Mouse (Mus musculus): ENCODE data around the gene Chrng.

Chrng gene

DNA sequence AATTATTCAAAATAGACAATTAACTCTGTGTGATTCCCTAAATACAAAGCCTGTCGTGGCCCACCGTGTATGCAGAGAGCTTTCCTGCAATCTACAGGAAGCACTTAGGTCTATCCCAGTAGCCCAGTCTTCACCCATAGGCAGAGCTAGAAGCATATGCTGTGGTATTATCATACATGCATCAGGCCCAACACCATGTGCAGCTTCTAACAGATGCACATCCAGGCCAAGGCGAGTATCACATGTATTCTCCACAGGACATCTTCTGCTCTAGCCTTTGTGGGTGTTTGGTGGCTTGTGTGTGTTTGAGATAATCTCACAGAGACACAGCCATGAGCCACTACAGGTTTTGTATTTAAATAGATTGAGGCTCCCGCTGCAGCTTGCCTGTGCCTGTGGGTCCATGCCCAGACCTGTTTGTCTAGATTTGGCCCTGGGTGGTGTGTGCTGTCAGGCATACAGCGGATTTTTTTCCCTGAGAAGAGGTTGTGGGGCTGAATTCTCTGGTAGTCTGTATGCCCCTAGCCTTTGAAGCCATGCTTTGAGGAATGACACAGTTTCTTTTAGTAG lies 47.7 kb downstream of the Chrng start:
- DNase-seq (ENCODE audit: low spot score in 2 of 2), result no peak

DNA sequence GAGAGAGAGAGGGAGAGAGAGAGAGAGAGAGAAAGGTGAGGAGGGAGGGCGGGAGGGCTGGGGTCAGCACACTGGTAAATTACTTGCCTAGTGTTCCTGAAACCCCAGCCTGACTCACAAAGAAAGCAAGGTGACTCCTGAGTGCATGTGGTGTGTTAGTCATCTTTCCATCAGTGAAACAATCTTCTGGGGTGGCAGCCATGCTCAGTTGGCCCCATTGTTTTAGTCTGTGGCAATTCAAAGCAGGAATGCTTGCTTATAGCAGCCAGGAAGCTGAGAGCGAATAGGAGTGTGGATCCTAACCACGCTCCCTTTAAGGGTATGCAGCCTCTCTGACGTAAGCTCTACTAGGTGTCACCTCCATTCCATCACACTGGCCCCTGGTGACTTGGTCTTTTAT lies 50.7 kb downstream of the Chrng start:
- DNase-seq (ENCODE audit: low spot score in 2 of 2), result no peak

DNA sequence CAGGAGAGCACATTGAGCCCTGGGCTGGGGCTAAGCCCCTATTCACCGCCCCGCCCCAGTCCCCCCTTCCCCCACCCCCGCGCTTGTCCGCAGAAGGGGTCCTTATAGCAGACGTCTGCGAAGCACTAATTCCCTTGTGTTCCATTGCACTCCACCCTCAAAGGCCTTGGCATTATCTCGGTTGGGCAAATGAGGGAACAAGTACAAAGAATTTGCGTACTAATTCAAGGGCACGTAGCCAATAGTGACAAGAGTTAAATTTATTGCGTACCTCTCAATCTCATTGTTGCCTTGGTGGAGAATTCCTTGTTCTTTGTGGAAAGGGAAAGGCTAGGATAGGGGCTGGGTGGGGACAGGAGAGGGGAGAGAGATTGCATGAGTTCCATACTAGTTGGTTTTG lies 53.2 kb downstream of the Chrng start:
- no peak for DNase-seq (ENCODE audit: low spot score in 2 of 2)

DNA sequence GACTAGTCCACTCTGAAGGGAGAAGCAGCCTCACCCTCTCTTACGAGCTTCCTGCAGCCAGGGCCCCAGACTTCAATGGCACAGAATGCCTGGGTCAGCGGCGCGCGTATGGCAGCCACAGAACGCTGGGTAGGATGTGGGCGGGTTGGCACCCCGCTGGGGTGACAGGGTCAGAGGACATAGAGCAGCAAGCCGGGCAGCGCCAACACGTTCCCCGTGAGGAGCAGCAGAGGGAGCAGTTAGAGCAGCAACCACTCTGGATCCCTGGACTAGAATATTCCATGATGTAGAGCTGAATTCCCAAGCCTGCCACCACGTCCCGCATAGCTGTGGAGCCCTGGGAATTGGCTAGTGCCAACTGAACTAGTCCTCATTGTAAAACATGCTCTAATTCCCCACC lies 54.0 kb downstream of the Chrng start:
- DNase-seq (ENCODE audit: low spot score in 2 of 2), result no peak

DNA sequence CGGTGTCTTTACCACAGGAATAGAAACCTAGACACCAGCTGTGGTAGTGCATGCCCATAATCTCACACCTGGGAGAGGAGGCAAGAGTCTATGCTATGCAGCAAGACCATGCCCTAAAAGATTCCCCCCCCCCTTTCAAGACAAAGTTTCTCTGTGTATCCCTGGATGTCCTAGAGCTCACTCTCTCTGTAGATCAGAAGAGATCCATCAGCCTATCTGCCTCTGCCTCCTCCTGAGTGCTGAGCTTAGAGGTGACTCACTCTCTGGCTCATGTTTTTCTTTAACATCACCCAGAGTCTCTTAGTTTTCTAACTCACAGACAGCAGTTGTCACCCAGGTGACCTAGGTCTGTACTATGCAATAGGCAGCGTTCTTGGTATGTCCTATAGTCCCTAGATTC lies 54.9 kb downstream of the Chrng start:
- no peak for DNase-seq (ENCODE audit: low spot score in 2 of 2)

All from left cerebral cortex, adult 9 months (tissue).